ENCODE assay signal across 1 mouse cellular context in genomic region chr17:46248189-46248522, GRCm38 (mm10).
TF ChIP-seq lines count a peak whose summit lies in the region.

No protein-coding gene starts in this region.

TF ChIP-seq in CH12.LX, 34 proteins besides CTCF, POLR2A, EP300 and RAD21 (continued from another document):
- TF ChIP-seq MEF2A (IDR thresholded peaks at IDR 0.05; ENCODE audit: borderline replicate concordance, low read depth, low read length) = no peak
- TF ChIP-seq MAFK (IDR thresholded peaks at IDR 0.05; ENCODE audit: insufficient replicate concordance, low read length) = no peak
- TF ChIP-seq MYC (IDR thresholded peaks at IDR 0.05; ENCODE audit: low read depth, low read length) = no peak
- TF ChIP-seq NRF1 (IDR thresholded peaks at IDR 0.05; ENCODE audit: low read depth, low read length) = no peak
- no peak for TF ChIP-seq TCF12 (IDR thresholded peaks at IDR 0.05; ENCODE audit: low read depth, low read length)
- TF ChIP-seq ZC3H11A (IDR thresholded peaks at IDR 0.05; ENCODE audit: low read depth, low read length) = no peak
- 0 out of 2 replicates have a peak, but pooled peaks have one; percentile 41 for TF ChIP-seq UBTF (IDR thresholded peaks at IDR 0.05; ENCODE audit: low read depth, low read length)
- TF ChIP-seq NELFE (IDR thresholded peaks at IDR 0.05; ENCODE audit: low read depth, low read length) = no peak
- TF ChIP-seq BHLHE40 (IDR thresholded peaks at IDR 0.05; ENCODE audit: low read depth, low read length) = no peak
- no peak for TF ChIP-seq SMC3 (IDR thresholded peaks at IDR 0.05; ENCODE audit: low read depth, low read length)
- TF ChIP-seq HCFC1 (IDR thresholded peaks at IDR 0.05; ENCODE audit: low read depth, low read length) = no peak
- no peak for TF ChIP-seq MAX (IDR thresholded peaks at IDR 0.05; ENCODE audit: low read length)
- no peak for TF ChIP-seq JUN (IDR thresholded peaks at IDR 0.05; ENCODE audit: insufficient read depth, low read depth, low read length)
- TF ChIP-seq ETS1 (conservative IDR thresholded peaks at IDR 0.05; ENCODE audit: low read depth, low read length) = no peak
- TF ChIP-seq POLR2AphosphoS2 (IDR thresholded peaks at IDR 0.05; ENCODE audit: low read depth, low read length) = no peak
